Mouse (Mus musculus): ENCODE data around the gene Hsd17b10. TPM values are rescaled to one million over a fixed set of nuclear protein-coding genes. Genes with fewer than 3 reads are reported as not detected.
A peak's percentile ranks its signal among the peaks of the same experiment; 100 is the strongest.

Hsd17b10 gene
- polyA plus RNA-seq, 1 experiment from 2014 or later = 226 TPM

DNA sequence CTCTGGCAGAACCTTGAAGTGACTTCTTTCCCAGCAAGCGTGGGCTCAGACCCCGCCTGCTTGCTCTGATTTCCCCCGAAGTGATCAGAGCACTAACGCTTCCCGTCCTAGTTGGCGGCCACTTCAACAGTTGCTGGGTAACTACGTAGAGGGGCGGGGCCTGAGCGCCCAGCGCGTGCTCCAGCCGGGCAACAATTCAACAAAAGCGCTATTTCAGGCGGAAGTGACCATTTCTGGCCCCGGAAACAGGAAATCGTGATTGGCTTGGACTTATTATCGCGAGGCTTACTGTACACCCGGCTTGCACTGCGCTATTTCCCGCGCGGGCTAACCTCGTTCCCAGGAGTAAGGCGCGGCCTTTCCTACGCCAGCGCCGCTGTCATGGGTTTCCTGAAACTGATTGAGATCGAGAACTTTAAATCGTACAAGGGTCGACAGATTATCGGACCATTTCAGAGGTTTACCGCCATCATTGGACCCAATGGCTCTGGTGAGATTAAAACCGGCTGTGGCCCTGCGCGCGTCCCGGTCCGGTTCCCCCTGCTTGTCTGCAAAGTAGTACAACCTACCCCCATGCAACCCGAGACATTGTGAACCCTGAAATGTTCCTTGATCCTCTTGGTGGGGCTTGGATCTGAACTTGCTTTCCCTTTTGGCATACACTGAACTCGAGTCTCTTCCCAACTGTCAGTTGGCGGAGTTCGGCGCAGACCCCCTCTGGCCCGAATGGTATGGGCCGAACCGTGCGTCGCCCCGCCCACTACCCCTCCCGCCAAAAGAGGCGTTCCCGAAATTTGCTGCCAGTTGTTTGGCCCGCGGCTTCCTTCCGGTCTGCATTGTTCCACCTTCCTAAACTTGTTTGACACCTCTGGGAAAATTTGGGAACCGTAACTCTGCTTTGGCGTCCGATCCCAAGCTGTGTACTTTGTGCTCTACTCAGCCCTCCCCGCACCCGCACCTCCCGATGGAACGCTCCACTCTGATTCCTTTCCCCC is 14.8 kb downstream of the Hsd17b10 start, which contains the start of the genes Ribc1 and Smc1a:
Gene Ribc1 (minus strand): TSS at position 145 of the 995 bp plus-strand sequence.
Gene Smc1a (plus strand): TSS at position 278 of the 995 bp plus-strand sequence.
- H3K36me3 ChIP-seq (ENCODE audit: control insufficient read depth, insufficient read depth, low read length) = no peaks in the 10 kb centered on the region
- peak; percentile 95 for ATAC-seq (ENCODE audit: insufficient number of reproducible peaks, insufficient read depth, low FRiP score, low read depth)
- peaks cover 0 to 7% of the 10 kb centered on the region in 2 experiments; a peak in 2 of 4 replicates for H3K4me1 ChIP-seq (ENCODE audit: control insufficient read depth in 2 of 2, insufficient read depth in 2 of 2, low read length in 2 of 2)
- H3K4me2 ChIP-seq (ENCODE audit: low read length) = peak within 1 kb of the TSS; percentile 68
- H3K9ac ChIP-seq (ENCODE audit: low read length) = peak within 1 kb of the TSS; percentile 78
- peak within 1 kb of the TSS; percentile 91 for H3K27ac ChIP-seq (replicated peaks in 1 of 2; ENCODE audit: control insufficient read depth in 1 of 2, insufficient read depth in 1 of 2, low read depth in 2 of 2, low read length in 2 of 2)
- H3K4me3 ChIP-seq (ENCODE audit: control insufficient read depth in 1 of 2, insufficient read depth in 1 of 2, low read depth in 1 of 2, low read length in 2 of 2) = peak within 1 kb of the TSS; percentile 55 to 88
- no peaks in the 10 kb centered on the region for H3K9me3 ChIP-seq (ENCODE audit: control insufficient read depth, low read length)
- no peaks in the 10 kb centered on the region for H3K27me3 ChIP-seq (ENCODE audit: control insufficient read depth, insufficient read depth, low read length)
- WGBS = 17% methylated on average over 64 of the region's 64 CpGs

DNA sequence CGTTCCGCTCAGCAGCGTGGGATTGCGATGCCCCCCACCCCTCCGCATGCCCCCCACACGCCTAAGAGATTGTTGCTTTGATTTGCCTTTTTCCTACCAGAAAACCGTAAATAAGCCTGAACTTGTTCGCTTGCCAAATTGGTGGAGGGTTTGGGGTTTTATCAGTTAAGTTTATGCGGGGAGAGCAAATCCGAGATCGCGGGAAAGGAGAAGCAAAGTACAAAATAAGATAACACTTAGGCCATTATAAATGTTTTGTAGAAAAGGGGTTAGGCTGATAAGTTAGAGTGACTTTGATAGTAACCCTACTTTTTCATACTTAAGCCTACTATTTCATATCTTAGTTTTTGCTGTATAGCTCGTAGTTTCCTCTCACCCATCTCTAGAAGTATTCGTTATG is 15.5 kb downstream of the Hsd17b10 start:
- Histone ChIP-seq H3K4me3 (ENCODE audit: control insufficient read depth in 1 of 2, insufficient read depth in 1 of 2, low read depth in 1 of 2, low read length in 2 of 2) (peak overlapping the region; percentile 55 to 88), H3K27me3 (ENCODE audit: control insufficient read depth, insufficient read depth, low read length) (no peaks in the 10 kb centered on the region), H3K4me2 (ENCODE audit: low read length) (peak overlapping the region; percentile 66), H3K4me1 (ENCODE audit: control insufficient read depth in 2 of 2, insufficient read depth in 2 of 2, low read length in 2 of 2) (peaks cover 0 to 7% of the 10 kb centered on the region in 2 experiments; a peak in 2 of 4 replicates), H3K36me3 (ENCODE audit: control insufficient read depth, insufficient read depth, low read length) (no peaks in the 10 kb centered on the region), H3K9ac (ENCODE audit: low read length) (peak overlapping the region; percentile 78), H3K9me3 (ENCODE audit: control insufficient read depth, low read length) (no peaks in the 10 kb centered on the region), H3K27ac (replicated peaks in 1 of 2; ENCODE audit: control insufficient read depth in 1 of 2, insufficient read depth in 1 of 2, low read depth in 2 of 2, low read length in 2 of 2) (peak overlapping the region; percentile 91; a peak in 3 of 4 replicates)
- whole genome bisulfite sequencing = 18% methylated on average over 14 of the region's 14 CpGs
- no peak for ATAC-seq (ENCODE audit: insufficient number of reproducible peaks, insufficient read depth, low FRiP score, low read depth)

DNA sequence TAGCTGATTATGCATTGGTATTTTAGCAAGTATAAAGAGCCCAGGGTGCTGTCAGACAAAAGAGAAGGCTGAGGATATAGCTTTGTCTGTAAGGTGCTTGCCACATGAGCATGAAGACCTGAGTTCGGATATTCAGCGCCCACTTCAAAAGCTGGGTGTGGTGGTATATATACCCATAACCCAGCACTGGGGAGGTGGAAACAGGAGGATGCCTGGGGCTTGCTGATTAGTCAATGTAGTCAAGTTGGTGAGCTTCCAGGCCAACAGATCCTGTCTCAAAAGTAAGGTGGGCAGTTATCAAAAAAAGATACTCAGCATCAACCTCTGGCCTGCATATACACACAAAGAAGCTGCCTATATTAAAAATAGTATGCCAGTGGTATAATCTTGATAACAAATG is 17.6 kb downstream of the Hsd17b10 start:
- no peaks in the 10 kb centered on the region for H3K9me3 ChIP-seq (ENCODE audit: control insufficient read depth, low read length)
- no peak overlapping the region for H3K9ac ChIP-seq (ENCODE audit: low read length)
- H3K4me3 ChIP-seq (ENCODE audit: control insufficient read depth in 1 of 2, insufficient read depth in 1 of 2, low read depth in 1 of 2, low read length in 2 of 2) = no peak overlapping the region
- 73% methylated on average over 2 of the region's 2 CpGs for WGBS
- no peak overlapping the region for H3K27ac ChIP-seq (replicated peaks in 1 of 2; ENCODE audit: control insufficient read depth in 1 of 2, insufficient read depth in 1 of 2, low read depth in 2 of 2, low read length in 2 of 2)
- H3K36me3 ChIP-seq (ENCODE audit: control insufficient read depth, insufficient read depth, low read length) = peaks cover 17% of the 10 kb centered on the region
- H3K4me1 ChIP-seq (ENCODE audit: control insufficient read depth in 2 of 2, insufficient read depth in 2 of 2, low read length in 2 of 2) = peaks cover 0 to 7% of the 10 kb centered on the region in 2 experiments; a peak in 2 of 4 replicates
- no peak for ATAC-seq (ENCODE audit: insufficient number of reproducible peaks, insufficient read depth, low FRiP score, low read depth)
- H3K4me2 ChIP-seq (ENCODE audit: low read length) = no peak overlapping the region
- no peaks in the 10 kb centered on the region for H3K27me3 ChIP-seq (ENCODE audit: control insufficient read depth, insufficient read depth, low read length)

GRCm38 (mm10) chrX:152039865-152040264 is 38.2 kb downstream of the Hsd17b10 start:
- Histone ChIP-seq H3K36me3 (ENCODE audit: control insufficient read depth, insufficient read depth, low read length) (peaks cover 58% of the 10 kb centered on the region), H3K4me1 (ENCODE audit: control insufficient read depth in 2 of 2, insufficient read depth in 2 of 2, low read length in 2 of 2) (no peaks in the 10 kb centered on the region), H3K27me3 (ENCODE audit: control insufficient read depth, insufficient read depth, low read length) (peaks cover 14% of the 10 kb centered on the region), H3K4me3 (ENCODE audit: control insufficient read depth in 1 of 2, insufficient read depth in 1 of 2, low read depth in 1 of 2, low read length in 2 of 2) (no peak overlapping the region), H3K9me3 (ENCODE audit: control insufficient read depth, low read length) (no peaks in the 10 kb centered on the region), H3K4me2 (ENCODE audit: low read length) (no peak overlapping the region), H3K9ac (ENCODE audit: low read length) (no peak overlapping the region), H3K27ac (replicated peaks in 1 of 2; ENCODE audit: control insufficient read depth in 1 of 2, insufficient read depth in 1 of 2, low read depth in 2 of 2, low read length in 2 of 2) (no peak overlapping the region)
- no peak for ATAC-seq (ENCODE audit: insufficient number of reproducible peaks, insufficient read depth, low FRiP score, low read depth)

GRCm38 (mm10) chrX:152047230-152047629 is 45.6 kb downstream of the Hsd17b10 start:
- H3K27ac ChIP-seq (replicated peaks in 1 of 2; ENCODE audit: control insufficient read depth in 1 of 2, insufficient read depth in 1 of 2, low read depth in 2 of 2, low read length in 2 of 2) = no peak overlapping the region
- H3K9me3 ChIP-seq (ENCODE audit: control insufficient read depth, low read length) = no peaks in the 10 kb centered on the region
- H3K4me2 ChIP-seq (ENCODE audit: low read length) = no peak overlapping the region
- no peak for ATAC-seq (ENCODE audit: insufficient number of reproducible peaks, insufficient read depth, low FRiP score, low read depth)
- H3K4me3 ChIP-seq (ENCODE audit: control insufficient read depth in 1 of 2, insufficient read depth in 1 of 2, low read depth in 1 of 2, low read length in 2 of 2) = no peak overlapping the region
- no peak overlapping the region for H3K9ac ChIP-seq (ENCODE audit: low read length)
- H3K27me3 ChIP-seq (ENCODE audit: control insufficient read depth, insufficient read depth, low read length) = no peaks in the 10 kb centered on the region
- peaks cover 56% of the 10 kb centered on the region for H3K36me3 ChIP-seq (ENCODE audit: control insufficient read depth, insufficient read depth, low read length)
- H3K4me1 ChIP-seq (ENCODE audit: control insufficient read depth in 2 of 2, insufficient read depth in 2 of 2, low read length in 2 of 2) = no peaks in the 10 kb centered on the region

DNA sequence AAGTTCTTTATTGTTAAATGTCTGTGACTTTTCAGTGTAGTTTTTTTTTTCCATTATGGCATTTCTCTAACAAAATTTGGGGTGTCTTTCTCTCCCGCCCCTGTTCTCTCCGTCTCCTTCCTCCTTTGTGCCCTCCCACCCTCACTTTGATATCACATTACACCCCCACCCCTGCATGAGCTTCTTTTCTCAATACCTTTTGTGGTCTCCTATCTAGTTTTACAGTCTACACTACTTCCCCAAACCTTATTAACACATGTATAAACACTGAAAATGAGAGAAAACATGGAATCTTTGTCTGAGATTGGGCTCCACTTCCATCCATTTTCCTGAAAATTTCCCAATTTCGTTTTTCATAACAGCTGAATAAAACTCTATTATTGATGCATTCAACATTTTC is 50.9 kb downstream of the Hsd17b10 start:
- Histone ChIP-seq H3K9ac (ENCODE audit: low read length) (no peak overlapping the region), H3K27me3 (ENCODE audit: control insufficient read depth, insufficient read depth, low read length) (peaks cover 3% of the 10 kb centered on the region; the same call in 1 of the 2 replicates)
- 51% methylated on average over 3 of the region's 3 CpGs for WGBS

More for the DNA sequence above, 50.9 kb downstream of the Hsd17b10 start:
- no peak overlapping the region for H3K27ac ChIP-seq (replicated peaks in 1 of 2; ENCODE audit: control insufficient read depth in 1 of 2, insufficient read depth in 1 of 2, low read depth in 2 of 2, low read length in 2 of 2)
- H3K9me3 ChIP-seq (ENCODE audit: control insufficient read depth, low read length) = no peaks in the 10 kb centered on the region
- H3K4me2 ChIP-seq (ENCODE audit: low read length) = no peak overlapping the region
- ATAC-seq (ENCODE audit: insufficient number of reproducible peaks, insufficient read depth, low FRiP score, low read depth) = no peak
- H3K36me3 ChIP-seq (ENCODE audit: control insufficient read depth, insufficient read depth, low read length) = peaks cover 46% of the 10 kb centered on the region
- H3K4me1 ChIP-seq (ENCODE audit: control insufficient read depth in 2 of 2, insufficient read depth in 2 of 2, low read length in 2 of 2) = no peaks in the 10 kb centered on the region
- no peak overlapping the region for H3K4me3 ChIP-seq (ENCODE audit: control insufficient read depth in 1 of 2, insufficient read depth in 1 of 2, low read depth in 1 of 2, low read length in 2 of 2)
